Mouse (Mus musculus): ENCODE results near the gene Ufm1. TPM values are rescaled to one million over a fixed set of nuclear protein-coding genes. Genes with fewer than 3 reads are reported as not detected.

Ufm1 gene
- 10 to 100 TPM; 59.0 to 68.0 TPM for total RNA-seq (2023)

DNA sequence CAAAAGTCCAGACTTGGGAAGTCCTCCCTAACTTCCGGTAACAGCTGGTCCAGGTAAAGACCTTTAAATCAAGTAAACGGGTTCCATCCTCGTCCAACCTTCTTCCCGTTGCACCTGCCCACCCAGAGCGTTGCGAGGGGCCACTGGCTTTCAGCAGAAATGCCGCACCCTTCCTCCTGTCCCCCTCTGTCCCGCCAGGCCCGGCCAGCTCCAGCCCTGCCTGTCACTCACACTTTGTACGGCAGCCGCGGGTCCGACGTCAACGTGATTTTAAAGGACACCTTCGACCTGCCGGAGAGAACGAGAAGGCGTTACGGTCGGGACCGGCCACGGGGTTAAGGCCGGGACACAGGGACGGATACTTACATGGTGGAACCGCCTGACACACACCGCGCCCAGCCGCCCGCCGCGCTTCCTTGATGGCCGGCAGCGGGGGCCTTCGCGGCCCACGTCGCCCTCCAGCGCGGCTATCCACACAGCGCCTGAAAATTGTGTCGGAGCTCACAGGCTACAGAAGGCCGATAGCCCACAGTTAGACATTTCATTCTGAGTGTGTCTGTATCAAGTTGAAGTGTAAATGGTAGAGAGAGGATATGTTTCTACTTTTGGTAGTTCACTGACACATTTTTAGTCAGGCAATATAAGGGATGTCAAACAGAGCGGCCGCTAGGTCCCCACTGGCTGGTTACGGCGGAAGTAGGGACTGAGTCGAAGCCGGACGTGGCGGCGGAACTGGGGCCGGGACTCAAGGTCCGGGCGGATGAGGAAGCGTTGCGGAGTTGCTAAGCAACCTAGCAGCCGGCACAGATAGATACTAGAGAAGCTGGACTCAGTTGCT, at the start of gene Ufm1:
TSS of gene Ufm1 (minus strand) at position 448 of the 838 bp plus-strand sequence.

DNA sequence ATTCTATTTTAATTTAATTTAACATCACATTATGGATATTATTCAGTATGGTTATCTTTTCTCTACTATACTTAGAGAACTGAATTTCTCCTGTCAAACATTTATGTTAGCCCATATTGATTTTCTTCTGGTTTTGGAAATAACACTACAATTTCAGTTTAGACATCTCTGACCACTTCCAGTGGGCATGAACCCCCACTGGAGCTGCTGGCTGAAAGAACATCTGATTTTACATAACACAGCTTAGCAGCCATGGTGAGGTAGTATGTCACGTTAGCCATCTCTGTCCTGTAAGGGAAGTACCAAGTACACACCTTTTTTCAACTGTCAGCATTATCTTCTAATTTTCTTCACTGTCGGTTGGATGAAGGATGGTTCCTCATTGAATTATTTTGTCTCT, 18.8 kb downstream of the Ufm1 start, which contains the start of gene Gm10985:
TSS of gene Gm10985 (plus strand) at position 301 of the 400 bp plus-strand sequence.

Other genes starting within 250 kb of the Ufm1 start
- not detected for gene Frem2, start 206.5 kb downstream of the Ufm1 start, total RNA-seq (2023)
- not detected for gene Gm10985, start 18.7 kb downstream of the Ufm1 start, total RNA-seq (2023)

Measured in B cell, adult 67 days (primary cell).